Mouse (Mus musculus): ENCODE data around the gene Lsg1. TPM values are rescaled to one million over a fixed set of nuclear protein-coding genes. Genes with fewer than 3 reads are reported as not detected.

The Lsg1 gene
- polyA plus RNA-seq, 1 experiment from 2014 or later: 88.0 TPM

DNA sequence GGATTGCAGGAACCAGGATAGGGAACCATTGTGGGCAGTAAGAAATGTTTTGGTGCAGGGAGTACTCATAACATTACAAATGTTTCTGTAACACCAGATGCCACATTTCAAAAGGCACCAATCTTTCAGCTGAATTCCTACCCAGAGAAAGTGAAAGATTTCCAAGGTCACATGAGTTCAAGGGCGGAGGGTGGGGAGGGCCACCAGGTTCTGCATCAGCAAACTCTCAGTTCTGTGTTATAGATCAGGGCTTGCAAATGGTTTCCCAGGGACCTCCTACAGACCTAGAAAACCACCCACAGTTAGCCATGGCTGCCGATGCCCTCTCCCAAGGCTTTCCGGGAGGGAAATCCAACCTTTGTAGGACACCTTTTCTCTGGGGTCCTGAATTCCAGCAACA is 20.5 kb upstream of the Lsg1 start:
- H3K27me3 ChIP-seq (ENCODE audit: low read depth, poor library complexity, severe bottlenecking): no peaks in the 10 kb centered on the region
- 87% methylated on average over 3 of the region's 3 CpGs for WGBS
- no peak for DNase-seq (ENCODE audit: low spot score)
- H3K9me3 ChIP-seq (replicated peaks): no peaks in the 10 kb centered on the region
- H3K27ac ChIP-seq: no peak overlapping the region
- no peak overlapping the region for H3K4me3 ChIP-seq
- H3K36me3 ChIP-seq: no peaks in the 10 kb centered on the region
- peaks cover 43% of the 10 kb centered on the region for H3K4me1 ChIP-seq

GRCm38 (mm10) chr16:30605528-30605927 is 18.1 kb upstream of the Lsg1 start:
- Histone ChIP-seq H3K36me3 (no peaks in the 10 kb centered on the region; the same call in 1 of the 2 replicates), H3K4me3 (peak overlapping the region; percentile 14; the same call in 1 of the 2 replicates), H3K4me1 (peaks cover 66% of the 10 kb centered on the region), H3K9me3 (replicated peaks) (no peaks in the 10 kb centered on the region), H3K27ac (peak overlapping the region; percentile 77), H3K27me3 (ENCODE audit: low read depth, poor library complexity, severe bottlenecking) (peaks cover 14% of the 10 kb centered on the region; the same call in 1 of the 2 replicates)
- no peak for DNase-seq (ENCODE audit: low spot score)
- WGBS: 38% methylated on average over 6 of the region's 6 CpGs

GRCm38 (mm10) chr16:30604807-30605137 is 17.4 kb upstream of the Lsg1 start:
- H3K9me3 ChIP-seq (replicated peaks): no peaks in the 10 kb centered on the region
- peaks cover 14% of the 10 kb centered on the region; the same call in 1 of the 2 replicates for H3K27me3 ChIP-seq (ENCODE audit: low read depth, poor library complexity, severe bottlenecking)
- 89% methylated on average over 7 of the region's 7 CpGs for WGBS
- peak overlapping the region; percentile 77 for H3K27ac ChIP-seq
- DNase-seq (ENCODE audit: low spot score): no peak
- peaks cover 74% of the 10 kb centered on the region for H3K4me1 ChIP-seq
- no peaks in the 10 kb centered on the region; the same call in 1 of the 2 replicates for H3K36me3 ChIP-seq
- H3K4me3 ChIP-seq: no peak overlapping the region

GRCm38 (mm10) chr16:30604061-30604806 is 16.8 kb upstream of the Lsg1 start:
- WGBS: 84% methylated on average over 16 of the region's 16 CpGs
- Histone ChIP-seq H3K9me3 (replicated peaks) (no peaks in the 10 kb centered on the region), H3K27ac (peak overlapping the region; percentile 77), H3K27me3 (ENCODE audit: low read depth, poor library complexity, severe bottlenecking) (peaks cover 14% of the 10 kb centered on the region; the same call in 1 of the 2 replicates), H3K36me3 (no peaks in the 10 kb centered on the region; the same call in 1 of the 2 replicates), H3K4me1 (peaks cover 79% of the 10 kb centered on the region), H3K4me3 (no peak overlapping the region)
- no peak for DNase-seq (ENCODE audit: low spot score)

DNA sequence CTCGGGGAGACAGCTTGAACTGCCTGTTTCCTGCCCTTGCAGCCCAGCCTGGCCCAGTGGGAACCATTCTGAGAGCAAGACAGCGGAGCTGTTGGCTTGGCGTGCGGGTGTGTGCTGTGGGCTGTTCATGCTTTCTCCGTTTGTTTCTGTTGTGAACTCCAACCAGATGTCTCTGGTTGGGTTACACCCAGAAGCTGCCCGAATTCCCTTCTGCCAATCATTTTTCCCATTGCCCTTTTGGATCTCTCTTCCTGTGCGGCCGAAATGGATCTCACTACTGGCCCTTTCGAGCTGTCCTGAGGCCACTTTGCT is 16.1 kb upstream of the Lsg1 start:
- peaks cover 14% of the 10 kb centered on the region; the same call in 1 of the 2 replicates for H3K27me3 ChIP-seq (ENCODE audit: low read depth, poor library complexity, severe bottlenecking)
- no peaks in the 10 kb centered on the region; the same call in 1 of the 2 replicates for H3K36me3 ChIP-seq
- no peaks in the 10 kb centered on the region for H3K9me3 ChIP-seq (replicated peaks)
- H3K4me3 ChIP-seq: peak overlapping the region; percentile 69; the same call in 1 of the 2 replicates
- DNase-seq (ENCODE audit: low spot score): no peak
- WGBS: 62% methylated on average over 9 of the region's 9 CpGs
- peaks cover 80% of the 10 kb centered on the region for H3K4me1 ChIP-seq
- H3K27ac ChIP-seq: peak overlapping the region; percentile 86

- Histone ChIP-seq H3K27me3 (ENCODE audit: low read depth, poor library complexity, severe bottlenecking) (peaks cover 16% of the 10 kb centered on the region; the same call in 1 of the 2 replicates), H3K4me1 (peaks cover 76% of the 10 kb centered on the region), H3K9me3 (replicated peaks) (no peaks in the 10 kb centered on the region), H3K4me3 (peak overlapping the region; percentile 69; the same call in 1 of the 2 replicates), H3K36me3 (no peaks in the 10 kb centered on the region; the same call in 1 of the 2 replicates), H3K27ac (peak overlapping the region; percentile 86)
- peak; percentile 66 for DNase-seq (ENCODE audit: low spot score)
- WGBS: 24% methylated on average over 18 of the region's 18 CpGs
Measured at GRCm38 (mm10) chr16:30602684-30603530, 15.5 kb upstream of the Lsg1 start.

DNA sequence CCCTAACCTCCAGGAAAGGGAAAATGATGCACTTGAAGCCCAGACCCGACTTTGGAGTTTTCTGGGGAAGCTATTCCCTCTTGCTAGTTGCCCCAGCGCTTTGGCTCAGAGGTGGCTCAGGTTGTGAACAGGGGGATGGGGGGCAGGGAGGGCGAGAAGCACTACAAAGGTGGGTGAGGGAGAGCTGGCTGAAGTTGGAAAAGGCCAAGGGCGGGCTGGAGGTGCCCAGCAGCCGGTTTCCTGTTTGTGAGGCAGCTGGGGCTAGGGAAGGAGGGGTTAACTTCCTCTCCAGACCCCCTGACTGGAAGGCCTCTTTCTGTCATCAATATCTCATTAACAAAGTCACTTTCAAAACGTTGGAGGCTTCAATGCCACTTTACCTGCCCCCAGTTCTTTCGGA is 14.6 kb upstream of the Lsg1 start:
- Histone ChIP-seq H3K4me3 (peak overlapping the region; percentile 69), H3K36me3 (no peaks in the 10 kb centered on the region; the same call in 1 of the 2 replicates), H3K9me3 (replicated peaks) (no peaks in the 10 kb centered on the region), H3K27ac (peak overlapping the region; percentile 86), H3K27me3 (ENCODE audit: low read depth, poor library complexity, severe bottlenecking) (peaks cover 23% of the 10 kb centered on the region), H3K4me1 (peaks cover 83% of the 10 kb centered on the region)
- DNase-seq (ENCODE audit: low spot score): peak; percentile 68
- 14% methylated on average over 7 of the region's 7 CpGs for WGBS

- 9% methylated on average over 42 of the region's 42 CpGs for WGBS
Measured at GRCm38 (mm10) chr16:30601046-30601832, 13.8 kb upstream of the Lsg1 start.

DNA sequence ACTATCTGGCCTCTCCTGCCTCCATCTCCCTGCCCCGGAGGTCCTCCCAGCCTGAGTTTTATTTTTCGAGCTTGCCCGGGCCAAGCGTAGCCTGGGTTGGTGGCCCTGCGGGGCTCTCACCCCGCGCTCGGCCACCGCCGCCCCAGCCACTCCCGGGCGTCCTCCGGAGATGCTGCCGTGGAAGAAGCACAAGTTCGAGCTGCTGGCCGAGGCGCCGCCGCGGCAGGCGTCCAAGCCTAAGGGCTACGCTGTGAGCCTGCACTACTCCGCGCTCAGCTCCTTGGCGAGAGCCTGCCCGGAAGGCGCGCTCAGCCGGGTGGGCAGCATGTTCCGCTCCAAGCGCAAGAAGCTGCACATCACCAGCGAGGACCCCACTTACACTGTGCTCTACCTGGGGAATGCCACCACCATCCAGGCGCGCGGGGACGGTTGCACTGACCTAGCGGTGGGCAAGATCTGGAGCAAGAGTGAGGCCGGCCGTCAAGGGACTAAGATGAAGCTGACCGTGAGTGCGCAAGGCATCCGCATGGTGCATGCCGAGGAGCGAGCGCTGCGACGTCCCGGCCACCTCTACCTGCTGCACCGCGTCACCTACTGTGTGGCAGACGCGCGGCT is 13.1 kb upstream of the Lsg1 start:
- H3K27ac ChIP-seq: peak overlapping the region; percentile 86
- H3K36me3 ChIP-seq: no peaks in the 10 kb centered on the region; the same call in 1 of the 2 replicates
- H3K27me3 ChIP-seq (ENCODE audit: low read depth, poor library complexity, severe bottlenecking): peaks cover 36% of the 10 kb centered on the region
- H3K4me3 ChIP-seq: peak overlapping the region; percentile 69
- peak; percentile 78 for DNase-seq (ENCODE audit: low spot score)
- under 1% methylated on average over 53 of the region's 53 CpGs for WGBS
- H3K9me3 ChIP-seq (replicated peaks): no peaks in the 10 kb centered on the region
- peaks cover 76% of the 10 kb centered on the region for H3K4me1 ChIP-seq

More at GRCm38 (mm10) chr16:30601046-30601832, 13.8 kb upstream of the Lsg1 start:
- peak; percentile 82 for DNase-seq (ENCODE audit: low spot score)
- H3K27me3 ChIP-seq (ENCODE audit: low read depth, poor library complexity, severe bottlenecking): peaks cover 29% of the 10 kb centered on the region
- no peaks in the 10 kb centered on the region; the same call in 1 of the 2 replicates for H3K36me3 ChIP-seq
- no peaks in the 10 kb centered on the region for H3K9me3 ChIP-seq (replicated peaks)
- H3K27ac ChIP-seq: peak overlapping the region; percentile 86
- H3K4me1 ChIP-seq: peaks cover 83% of the 10 kb centered on the region
- peak overlapping the region; percentile 69 for H3K4me3 ChIP-seq

DNA sequence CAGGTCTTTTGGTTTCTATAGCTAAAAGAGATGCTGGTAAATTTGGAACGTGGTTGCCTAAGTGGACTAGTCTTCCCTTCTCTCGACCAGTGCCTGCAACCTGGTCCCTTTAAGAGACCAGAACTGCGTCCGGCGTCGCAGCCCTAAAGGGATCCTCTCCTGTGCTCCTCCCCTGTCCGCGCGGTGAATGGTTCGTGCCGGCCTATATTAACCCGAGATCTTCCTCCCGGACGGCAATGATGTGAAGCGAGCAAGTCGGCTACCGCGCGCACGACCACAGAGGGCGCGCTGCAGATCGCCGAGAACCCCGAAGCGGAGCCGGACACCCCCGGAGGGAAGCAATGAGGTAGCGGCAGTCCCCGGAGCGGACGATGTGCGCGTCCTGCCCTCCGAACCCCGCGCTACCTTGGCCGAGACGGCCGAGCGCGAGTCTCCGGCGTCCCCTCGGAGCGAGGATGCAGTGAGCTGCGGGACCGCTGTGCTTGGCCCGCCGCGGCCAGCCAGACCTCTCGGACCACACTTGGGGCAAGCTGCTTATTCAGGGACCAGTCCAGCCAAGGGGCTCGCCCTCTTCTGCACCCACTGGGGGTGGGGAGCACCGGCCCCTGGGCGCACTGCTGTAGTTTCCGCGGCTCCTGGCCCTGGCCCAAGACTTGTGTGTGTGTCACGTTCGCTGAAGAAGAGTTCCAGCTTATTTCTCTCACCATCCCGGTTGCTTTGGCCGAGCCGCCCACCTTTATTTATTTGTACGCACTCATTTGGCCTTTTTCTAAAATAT is 12.3 kb upstream of the Lsg1 start, which contains the start of gene Fam43a:
Fam43a (plus strand) TSS at position 233 of the 778 bp plus-strand sequence.
- DNase-seq (ENCODE audit: low spot score): peak; percentile 87
- peak within 1 kb of the TSS; percentile 86 for H3K27ac ChIP-seq
- no peaks in the 10 kb centered on the region for H3K9me3 ChIP-seq (replicated peaks)
- H3K4me3 ChIP-seq: peak within 1 kb of the TSS; percentile 69
- peaks cover 45% of the 10 kb centered on the region for H3K27me3 ChIP-seq (ENCODE audit: low read depth, poor library complexity, severe bottlenecking)
- H3K36me3 ChIP-seq: no peaks in the 10 kb centered on the region; the same call in 1 of the 2 replicates
- WGBS: under 1% methylated on average over 63 of the region's 63 CpGs
- peaks cover 67% of the 10 kb centered on the region for H3K4me1 ChIP-seq

GRCm38 (mm10) chr16:30596959-30597681 is 9.7 kb upstream of the Lsg1 start:
- Histone ChIP-seq H3K4me1 (peaks cover 42% of the 10 kb centered on the region), H3K9me3 (replicated peaks) (no peaks in the 10 kb centered on the region), H3K36me3 (no peaks in the 10 kb centered on the region; the same call in 1 of the 2 replicates), H3K4me3 (no peak overlapping the region), H3K27ac (no peak overlapping the region), H3K27me3 (ENCODE audit: low read depth, poor library complexity, severe bottlenecking) (peaks cover 50% of the 10 kb centered on the region)
- peak; percentile 93 for DNase-seq (ENCODE audit: low spot score)
- WGBS: 15% methylated on average over 16 of the region's 16 CpGs

Data from limb, embryonic 10.5 days (tissue).